Mouse (Mus musculus) embryonic facial prominence, embryonic 14.5 days (tissue): Measurements from ENCODE around the gene 4921517D22Rik. TPM values are rescaled to one million over a fixed set of nuclear protein-coding genes. Genes with fewer than 3 reads are reported as not detected.

ENCODE experiments used
- ATAC-seq: fragments of 200-750 bp; cut with Nextera tagmentation; 2 replicates; pipeline ENCODE4 v1.8.0; 2017; ENCODE audit warnings: low read depth, moderate number of reproducible peaks, moderate TSS enrichment
- DNase-seq: peaks from one replicate; pipeline ENCODE4 v3.0.0-alpha.2; 2015; ENCODE audit warnings: low spot score
- H3K27ac ChIP-seq: fragments of 300-500 bp; sonication (generic); replicated peaks from 2 replicates; pipeline ENCODE4 v1.5.1; 2014; ENCODE audit warnings: low read depth, mild to moderate bottlenecking, low read length, moderate library complexity
- H3K27me3 ChIP-seq: fragments of 300-500 bp; sonication (generic); replicated peaks from 2 replicates; pipeline ENCODE4 v1.6.1; 2014; ENCODE audit warnings: low read length; ENCODE audit not compliant: control insufficient read depth, insufficient read depth
- H3K36me3 ChIP-seq: fragments of 300-500 bp; sonication (generic); 2 replicates; pipeline ENCODE4 v1.6.1; 2014; ENCODE audit warnings: low read length, mixed read lengths; ENCODE audit not compliant: control insufficient read depth, insufficient read depth
- H3K4me1 ChIP-seq: fragments of 300-500 bp; sonication (generic); 2 replicates; pipeline ENCODE4 v1.6.1; 2014; ENCODE audit warnings: antibody characterized with exemption, low read length; ENCODE audit not compliant: control insufficient read depth, insufficient read depth
- H3K4me2 ChIP-seq: fragments of 300-500 bp; sonication (generic); 2 replicates; pipeline ENCODE4 v1.6.1; 2014; ENCODE audit warnings: low read depth, mild to moderate bottlenecking, low read length, moderate library complexity, mixed read lengths
- H3K4me3 ChIP-seq: fragments of 300-500 bp; sonication (generic); 2 replicates; pipeline ENCODE4 v1.5.1; 2014; ENCODE audit warnings: low read depth, mild to moderate bottlenecking, low read length
- H3K9ac ChIP-seq: fragments of 300-500 bp; sonication (generic); 2 replicates; pipeline ENCODE4 v1.6.1; 2014; ENCODE audit warnings: low read depth, mild to moderate bottlenecking, low read length, moderate library complexity, mixed read lengths
- H3K9me3 ChIP-seq: fragments of 300-500 bp; sonication (generic); 2 replicates; pipeline ENCODE4 v1.6.1; 2016; ENCODE audit warnings: low read length; ENCODE audit not compliant: control insufficient read depth
- WGBS: fragments of 180-500 bp; shearing (Covaris S2); extraction: QIAGEN DNeasy Blood & Tissue Kit; methylation state at CpG from one replicate; pipeline ENCODE4 v1.1.7; 2014; 5-methylcytosine and 5-hydroxymethylcytosine counted together
- polyA plus RNA-seq: library from polyadenylated mRNA; unstranded; fragments of >200 nt; fragmentation: Nextera tagmentation; extraction: Ambion mirVana; gene quantifications from 2 replicates; pipeline ENCODE4 v1.2.1, GENCODE M21; 2014

4921517D22Rik gene
- polyA plus RNA-seq, 1 experiment from 2014 or later: not detected

DNA sequence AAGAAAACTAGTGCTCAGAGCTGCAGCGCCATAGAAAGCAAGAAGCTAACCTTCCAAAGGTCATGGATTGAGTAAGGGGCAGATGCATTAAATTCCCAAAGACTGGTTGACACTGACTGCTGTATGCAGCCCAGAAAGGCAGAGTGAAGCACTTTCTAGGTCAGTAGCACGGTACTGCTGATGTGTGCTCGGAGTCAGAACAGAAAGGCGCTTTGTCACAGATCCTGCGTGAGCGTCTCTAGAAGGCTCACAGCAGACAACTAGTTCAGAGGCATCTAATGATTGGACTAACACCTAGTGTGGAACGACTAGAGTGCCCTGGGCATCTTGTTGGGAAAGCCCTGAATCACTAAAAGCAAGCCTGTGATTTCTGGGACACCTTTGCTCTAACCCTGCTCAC lies 56.1 kb downstream of the 4921517D22Rik start:
- Histone ChIP-seq H3K4me3 (no peak overlapping the region), H3K36me3 (peaks cover 62% of the 10 kb centered on the region)

More for the DNA sequence above, 56.1 kb downstream of the 4921517D22Rik start:
- ATAC-seq (no peak), DNase-seq (no peak)
- H3K9ac ChIP-seq: no peak overlapping the region
- no peak overlapping the region for H3K27ac ChIP-seq
- H3K9me3 ChIP-seq: no peaks in the 10 kb centered on the region
- WGBS: 95% methylated on average over 7 of the region's 7 CpGs
- H3K4me1 ChIP-seq: no peaks in the 10 kb centered on the region
- H3K4me2 ChIP-seq: no peak overlapping the region
- no peaks in the 10 kb centered on the region for H3K27me3 ChIP-seq

Other genes starting within 250 kb of the 4921517D22Rik start
- gene Agtpbp1, start 108.9 kb downstream of the 4921517D22Rik start, polyA plus RNA-seq: 24.0 and 25.2 TPM in 2 replicates
- 71.0 and 80.8 TPM in 2 replicates for gene Naa35, start 108.8 kb downstream of the 4921517D22Rik start, polyA plus RNA-seq
- gene Golm1, start 18.3 kb downstream of the 4921517D22Rik start, polyA plus RNA-seq: 42.3 and 48.4 TPM in 2 replicates
- 0.22 TPM in 1 of 2 replicates, not detected in the other for gene Spata31d1a, start 16.2 kb upstream of the 4921517D22Rik start, polyA plus RNA-seq
- 0.04 and 0.06 TPM in 2 replicates for gene Spata31d1b, start 18.2 kb upstream of the 4921517D22Rik start, polyA plus RNA-seq
- gene Spata31d1d, start 37.6 kb upstream of the 4921517D22Rik start, polyA plus RNA-seq: not detected in 2 replicates
- gene 1700014D04Rik, start 52.6 kb upstream of the 4921517D22Rik start, polyA plus RNA-seq: not detected in 2 replicates
- 140 and 147 TPM in 2 replicates for gene Isca1, start 75.7 kb upstream of the 4921517D22Rik start, polyA plus RNA-seq
- not detected in 2 replicates for gene Gm49354, start 88.1 kb upstream of the 4921517D22Rik start, polyA plus RNA-seq
- gene Tut7, start 129.0 kb upstream of the 4921517D22Rik start, polyA plus RNA-seq: 41.6 and 43.5 TPM in 2 replicates